Mouse (Mus musculus) lung, postnatal 14 days (tissue): ENCODE measurements around the gene Actn2.

Experiments used
- DNase-seq: peaks from one replicate; pipeline ENCODE4 v3.0.0; 2021

The Actn2 gene

GRCm38 (mm10) chr13:12311930-12312492, 28.5 kb downstream of the Actn2 start:
- no peak for DNase-seq

GRCm38 (mm10) chr13:12311371-12311770, 29.2 kb downstream of the Actn2 start:
- DNase-seq = no peak

DNA sequence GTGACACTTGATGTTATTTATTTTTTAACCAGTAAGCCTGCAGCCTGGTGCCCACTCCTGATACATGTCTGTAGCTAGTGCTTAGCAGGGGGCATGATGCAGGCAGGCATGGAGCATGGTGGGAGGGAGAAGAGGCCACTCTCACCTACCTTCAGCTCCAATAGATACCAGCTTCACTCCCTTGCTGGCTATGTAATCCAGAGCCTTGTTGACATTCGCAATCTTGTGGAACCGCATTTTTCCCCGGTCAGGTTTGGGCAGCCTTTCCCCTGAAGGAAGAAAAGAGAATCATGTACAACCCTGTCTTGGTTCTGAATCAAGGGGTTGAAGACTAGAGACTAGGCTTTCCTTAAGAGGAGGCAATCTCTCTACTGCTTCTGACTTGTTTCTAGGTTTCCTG, 31.1 kb downstream of the Actn2 start:
- no peak for DNase-seq

- no peak for DNase-seq
These were observed 31.7 kb downstream of the Actn2 start for GRCm38 (mm10) chr13:12308878-12309277.

- no peak for DNase-seq
These were observed 32.1 kb downstream of the Actn2 start for GRCm38 (mm10) chr13:12308473-12308872.

DNA sequence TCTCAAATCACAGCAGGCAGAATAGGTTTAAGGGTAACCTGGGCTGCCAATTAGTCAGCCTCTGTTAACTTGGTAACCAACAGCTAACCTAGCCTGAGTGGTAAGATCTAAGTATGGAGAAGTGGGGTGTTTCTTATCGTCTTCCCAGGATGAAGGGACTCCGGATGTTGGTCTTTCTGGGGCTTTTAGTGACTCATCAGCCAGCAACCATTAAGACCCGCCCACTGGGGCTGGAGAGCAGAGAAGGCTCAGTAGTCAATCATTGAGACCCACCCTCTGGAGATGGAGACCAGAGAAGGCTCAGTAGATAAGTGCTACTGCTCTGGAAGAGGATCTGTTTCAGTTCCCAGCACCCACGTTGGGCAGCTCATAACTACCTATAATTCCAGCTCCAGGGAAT, 33.3 kb downstream of the Actn2 start:
- DNase-seq = no peak

DNA sequence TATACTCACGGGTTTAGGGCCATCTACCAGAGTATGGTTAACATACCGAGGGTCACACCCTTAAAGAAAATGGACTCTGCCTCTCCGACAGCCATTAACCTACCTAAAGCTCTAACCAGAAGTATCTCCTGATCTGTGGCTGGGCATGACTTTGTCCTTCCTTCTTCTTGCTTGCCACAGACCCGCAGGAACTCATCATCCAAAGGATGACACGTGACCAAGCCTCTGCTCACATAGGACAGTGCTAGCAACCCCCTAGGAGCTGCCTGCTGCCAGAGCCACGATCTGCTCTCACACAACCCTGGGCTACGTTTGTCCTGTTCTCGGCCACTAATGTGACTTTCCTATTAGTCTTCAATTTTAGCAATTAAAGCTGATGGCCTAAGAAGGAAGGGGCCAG, 35.0 kb downstream of the Actn2 start:
- no peak for DNase-seq

- no peak for DNase-seq
These were observed 35.6 kb downstream of the Actn2 start for GRCm38 (mm10) chr13:12304991-12305390.

GRCm38 (mm10) chr13:12297777-12298176, 42.8 kb downstream of the Actn2 start:
- no peak for DNase-seq

DNA sequence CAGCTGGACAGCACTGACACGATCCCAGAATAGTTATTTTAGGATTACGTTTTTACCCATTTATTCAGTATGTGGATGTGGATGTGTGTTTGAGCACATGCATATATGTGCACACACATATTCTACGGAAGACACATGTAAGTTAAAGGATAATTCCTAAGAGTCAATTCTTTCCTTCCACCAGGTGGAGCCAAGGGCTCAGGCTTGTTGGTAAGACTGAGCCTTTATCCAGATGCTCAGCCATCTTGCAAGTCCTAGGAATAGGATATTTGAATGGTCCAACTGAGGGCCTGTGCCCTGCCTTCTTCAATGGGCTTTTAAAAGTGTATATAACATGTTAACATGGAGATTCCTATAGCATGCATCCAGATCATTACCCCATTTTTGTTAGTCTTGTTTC, 43.9 kb downstream of the Actn2 start:
- DNase-seq = peak; percentile 15

GRCm38 (mm10) chr13:12293810-12294209, 46.8 kb downstream of the Actn2 start:
- no peak for DNase-seq

DNA sequence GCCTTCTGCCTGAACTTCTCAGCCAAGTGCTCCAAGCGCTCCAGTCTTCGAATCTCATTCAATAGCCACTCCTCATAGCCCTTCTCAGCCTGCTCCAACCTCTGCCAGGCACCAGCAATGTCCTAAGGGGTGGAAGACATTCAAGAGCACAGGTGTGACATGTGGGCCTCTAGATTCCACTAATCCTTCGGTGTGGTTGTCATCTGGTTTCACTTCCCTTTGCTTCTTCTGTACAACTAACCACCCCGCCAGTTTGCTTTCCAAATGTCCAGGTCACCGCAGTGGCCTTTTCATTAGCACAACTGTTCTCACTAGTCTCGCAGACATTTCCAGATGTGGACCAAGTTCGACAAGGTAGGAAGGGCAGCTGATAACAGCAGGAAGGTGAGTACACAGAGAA, 49.9 kb downstream of the Actn2 start:
- no peak for DNase-seq

DNA sequence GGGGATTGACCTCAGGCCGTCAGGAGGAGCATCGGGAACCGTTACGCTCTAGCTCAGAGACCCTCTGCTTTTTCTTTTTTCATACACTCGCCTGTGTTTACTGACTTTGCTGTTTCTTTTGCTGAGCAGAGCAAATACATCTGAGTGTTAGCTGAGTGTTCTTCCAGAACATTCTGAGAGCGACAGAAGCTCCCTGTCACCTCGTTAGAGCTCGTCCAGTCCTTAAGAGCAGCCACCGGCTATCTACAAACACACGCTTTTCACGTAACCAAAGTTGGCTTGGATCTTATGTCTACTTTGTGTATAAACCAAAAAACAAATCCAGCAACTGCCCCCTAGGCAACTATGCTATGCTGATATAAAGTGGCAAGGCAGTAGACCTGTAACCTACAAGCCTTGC, 56.0 kb downstream of the Actn2 start:
- no peak for DNase-seq

DNA sequence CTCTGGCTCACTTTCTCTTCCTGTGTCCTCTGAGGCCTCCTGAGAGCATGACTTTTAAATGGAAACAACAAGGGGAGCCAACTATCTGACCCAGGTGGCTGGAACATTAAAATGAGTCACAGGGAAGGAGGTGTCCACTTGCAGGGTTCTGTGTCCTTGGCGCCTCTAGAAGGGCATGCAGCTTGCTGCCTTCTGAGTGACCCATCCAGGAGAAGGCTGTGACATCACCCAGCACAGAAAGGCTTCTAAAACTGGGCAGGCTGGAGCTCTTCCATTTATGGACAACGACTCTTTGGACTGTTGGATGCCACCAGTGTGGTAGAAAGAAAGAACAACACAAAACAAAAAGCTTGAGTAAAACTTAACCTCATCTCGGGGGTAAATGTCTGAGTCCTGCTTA, 56.7 kb downstream of the Actn2 start:
- no peak for DNase-seq

GRCm38 (mm10) chr13:12274721-12275120, 65.8 kb downstream of the Actn2 start:
- DNase-seq = no peak

DNA sequence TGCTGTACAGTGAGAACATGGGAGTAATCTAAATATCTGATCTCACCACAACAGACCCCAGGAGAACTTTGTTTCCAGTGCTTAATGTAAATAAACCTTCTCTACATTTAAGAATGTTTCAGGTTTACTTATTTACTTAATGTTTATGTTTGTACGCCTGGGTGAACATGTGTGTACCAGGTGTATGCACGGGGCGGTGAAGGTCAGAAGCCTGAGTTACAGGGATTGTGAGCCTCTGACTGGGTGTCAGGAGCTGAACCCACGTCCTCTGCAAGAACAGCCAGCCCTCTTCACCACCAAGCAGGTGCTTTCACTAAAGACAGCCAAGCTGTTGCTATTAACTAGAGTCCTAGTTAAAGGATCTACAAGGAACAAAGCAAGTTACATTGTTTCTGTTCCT, 66.3 kb downstream of the Actn2 start:
- no peak for DNase-seq

DNA sequence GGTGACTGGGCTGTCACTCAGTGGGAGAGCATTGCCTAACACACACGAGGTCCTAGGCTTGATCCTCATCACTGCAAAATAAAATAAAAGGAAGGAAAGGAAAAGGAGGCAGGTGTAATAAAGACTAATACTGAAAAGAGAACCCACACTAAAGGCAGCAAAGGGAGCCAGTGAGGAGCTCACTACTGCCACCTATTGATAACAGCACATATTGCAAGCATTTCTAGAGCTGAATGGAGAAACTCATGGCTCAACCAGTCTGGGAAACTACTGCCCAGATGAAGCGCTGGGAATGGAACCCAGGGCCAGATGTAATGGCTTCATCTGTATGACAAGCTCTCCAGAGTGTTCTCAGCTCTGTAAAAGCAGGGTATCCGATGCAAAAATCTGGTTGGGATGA, 67.6 kb downstream of the Actn2 start:
- DNase-seq = peak; percentile 46

- no peak for DNase-seq
These were observed 72.6 kb downstream of the Actn2 start for GRCm38 (mm10) chr13:12267971-12268370.

DNA sequence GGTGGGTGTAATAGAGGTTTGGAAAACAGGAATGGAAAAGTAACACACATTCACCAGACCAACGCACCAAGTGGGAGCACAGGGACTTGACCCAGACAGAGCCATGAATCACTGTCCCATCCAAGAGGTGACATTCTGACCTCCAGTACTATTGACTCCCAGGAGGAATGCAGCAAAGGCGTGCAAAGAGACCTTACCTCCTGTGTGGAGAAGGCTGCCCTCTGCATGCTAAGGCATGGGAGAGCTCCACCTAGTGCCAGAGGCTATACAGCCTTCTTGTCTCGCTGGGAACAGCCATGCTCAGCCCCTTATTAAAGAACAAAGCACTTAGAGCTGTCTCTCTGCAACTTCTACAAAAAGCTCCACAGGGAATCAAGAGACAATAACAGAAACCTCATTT, 73.5 kb downstream of the Actn2 start:
- peak; percentile 11 for DNase-seq

DNA sequence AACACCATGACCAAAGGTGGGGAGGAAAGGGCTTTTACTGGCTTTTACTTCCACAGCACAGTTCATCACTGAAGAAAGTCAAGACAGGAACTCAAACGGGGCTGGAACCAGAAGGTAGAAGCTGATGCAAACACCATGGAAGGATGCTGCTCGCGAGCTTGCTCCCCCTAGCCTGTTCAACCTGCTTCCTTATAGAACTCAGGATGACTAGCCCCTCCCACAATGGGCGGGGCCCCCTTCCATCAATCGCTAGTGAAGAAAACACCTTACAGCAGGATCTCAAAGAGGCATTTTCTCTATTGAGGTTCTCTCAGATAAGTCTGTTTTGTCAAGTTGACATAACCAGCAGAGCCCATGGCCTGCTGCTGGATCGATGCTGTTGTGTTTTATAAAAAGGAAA, 76.6 kb downstream of the Actn2 start:
- no peak for DNase-seq

- DNase-seq = no peak
These were observed 79.1 kb downstream of the Actn2 start for GRCm38 (mm10) chr13:12261505-12261904.

DNA sequence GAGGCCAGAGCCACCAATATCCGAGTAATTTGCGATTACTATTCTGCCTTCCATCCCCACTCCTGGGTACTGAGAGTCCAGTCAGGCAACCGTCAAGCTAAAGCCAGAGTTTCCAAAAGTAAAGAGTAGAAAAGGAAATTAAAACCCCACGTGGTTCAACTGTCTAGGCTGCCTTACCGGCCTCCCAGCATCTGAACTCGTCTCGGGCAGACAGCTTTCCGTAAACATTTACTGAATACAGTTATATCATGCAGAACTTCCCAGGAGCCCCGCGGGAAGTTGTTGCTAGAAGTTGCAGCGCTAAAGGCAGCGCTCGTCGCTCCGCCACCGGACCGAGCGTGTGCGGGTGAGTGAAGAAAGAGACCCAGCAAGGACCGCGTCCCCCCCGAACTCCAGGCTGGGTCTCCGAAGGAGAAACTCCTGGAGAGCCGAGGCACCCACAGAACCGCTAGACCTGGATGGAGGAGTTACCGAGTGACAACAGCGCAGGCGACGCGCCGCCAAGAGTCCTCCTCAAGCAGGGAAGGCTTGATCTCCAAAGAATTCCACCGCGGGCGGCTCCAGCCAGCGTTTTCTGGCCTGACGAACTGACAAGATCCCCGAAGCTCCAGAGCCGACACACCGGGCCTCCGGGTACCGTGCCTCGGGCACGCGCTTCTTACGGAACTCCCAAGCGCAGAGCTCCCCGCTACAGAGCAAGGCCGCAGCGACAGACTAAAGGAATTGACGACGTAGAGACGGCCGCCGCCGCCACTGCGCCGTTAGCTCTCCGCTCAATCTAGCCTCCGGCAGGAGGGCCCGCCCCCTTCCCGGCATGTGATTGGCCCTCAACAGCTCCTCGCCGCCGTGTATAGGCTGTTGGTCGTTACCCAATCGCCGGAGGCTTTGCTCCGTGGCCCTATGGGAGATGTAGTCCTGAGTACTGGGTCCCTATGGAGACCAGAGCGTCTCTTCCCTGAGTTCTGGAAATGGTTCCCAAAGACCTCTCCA, 82.9 kb downstream of the Actn2 start, which contains the start of gene Mtr:
Mtr (minus strand) TSS at position 723 of the 990 bp plus-strand sequence.
- DNase-seq = peak; percentile 95

GRCm38 (mm10) chr13:12256871-12257390, 83.6 kb downstream of the Actn2 start:
- DNase-seq = no peak
